Mouse (Mus musculus) heart, embryonic 16.5 days (tissue): ENCODE measurements around the gene Plekhg6. TPM values are rescaled to one million over a fixed set of nuclear protein-coding genes. Genes with fewer than 3 reads are reported as not detected.

Source experiments
- ATAC-seq: fragments of 200-750 bp; cut with Nextera tagmentation; replicated peaks from 2 replicates; pipeline ENCODE4 v1.8.0; 2017; ENCODE audit warnings: moderate number of reproducible peaks; ENCODE audit not compliant: insufficient read depth, low FRiP score; ENCODE audit errors: extremely low read depth
- H3K27ac ChIP-seq: fragments of 300-500 bp; sonication (generic); 2 replicates; pipeline ENCODE4 v1.5.1; 2014; ENCODE audit warnings: mild to moderate bottlenecking, low read length, control low read depth, moderate library complexity
- H3K27me3 ChIP-seq: fragments of 300-500 bp; sonication (generic); 2 replicates; pipeline ENCODE4 v1.6.1; 2014; ENCODE audit warnings: low read length, mixed read lengths; ENCODE audit not compliant: control insufficient read depth, insufficient read depth
- H3K36me3 ChIP-seq: fragments of 300-500 bp; sonication (generic); 2 replicates; pipeline ENCODE4 v1.6.1; 2014; ENCODE audit not compliant: control insufficient read depth, insufficient read depth
- H3K4me1 ChIP-seq: fragments of 300-500 bp; sonication (generic); 2 replicates; pipeline ENCODE4 v1.6.1; 2014; ENCODE audit warnings: low read length, mixed read lengths; ENCODE audit not compliant: control insufficient read depth, insufficient read depth
- H3K4me2 ChIP-seq: fragments of 300-500 bp; sonication (generic); 2 replicates; pipeline ENCODE4 v1.6.1; 2014; ENCODE audit warnings: low read depth, mild to moderate bottlenecking, control low read depth, low read length
- H3K4me3 ChIP-seq: fragments of 300-500 bp; sonication (generic); 2 replicates; pipeline ENCODE4 v1.5.1; 2014; ENCODE audit warnings: mild to moderate bottlenecking, control low read depth, low read length
- H3K9ac ChIP-seq: fragments of 300-500 bp; sonication (generic); 2 replicates; pipeline ENCODE4 v1.6.1; 2014; ENCODE audit warnings: low read length, control low read depth
- H3K9me3 ChIP-seq: fragments of 300-500 bp; sonication (generic); replicated peaks from 2 replicates; pipeline ENCODE4 v1.6.1; 2016; ENCODE audit warnings: low read length; ENCODE audit not compliant: control insufficient read depth
- WGBS: fragments of 180-500 bp; shearing (Covaris S2); extraction: QIAGEN DNeasy Blood & Tissue Kit; methylation state at CpG from one replicate; pipeline ENCODE4 v1.1.7; 2014; 5-methylcytosine and 5-hydroxymethylcytosine counted together
- polyA plus RNA-seq: library from polyadenylated mRNA; unstranded; fragments of >200 nt; fragmentation: Nextera tagmentation; extraction: Ambion mirVana; gene quantifications from 2 replicates; pipeline ENCODE4 v1.2.1, GENCODE M21; 2015

The Plekhg6 gene
- polyA plus RNA-seq, 1 experiment from 2014 or later = 0.41 TPM

GRCm38 (mm10) chr6:125377042-125377441 lies 3.6 kb downstream of the Plekhg6 start:
- Histone ChIP-seq H3K4me1 (peaks cover 17% of the 10 kb centered on the region), H3K4me2 (no peak overlapping the region), H3K9ac (no peak overlapping the region), H3K27ac (no peak overlapping the region), H3K27me3 (peaks cover 54% of the 10 kb centered on the region), H3K9me3 (no peaks in the 10 kb centered on the region), H3K36me3 (no peaks in the 10 kb centered on the region), H3K4me3 (no peak overlapping the region)
- 50% methylated on average over 6 of the region's 6 CpGs for WGBS
- no peak for ATAC-seq

GRCm38 (mm10) chr6:125367758-125368371 lies 12.7 kb downstream of the Plekhg6 start:
- peaks cover 15% of the 10 kb centered on the region for H3K4me1 ChIP-seq
- peaks cover 12% of the 10 kb centered on the region for H3K27me3 ChIP-seq
- H3K36me3 ChIP-seq = no peaks in the 10 kb centered on the region
- H3K4me3 ChIP-seq = no peak overlapping the region
- ATAC-seq = no peak
- H3K4me2 ChIP-seq = no peak overlapping the region
- 0 out of 2 replicates have a peak, but pooled peaks cover 4% of the 10 kb centered on the region for H3K9me3 ChIP-seq
- H3K9ac ChIP-seq = no peak overlapping the region
- peak overlapping the region; percentile 46 for H3K27ac ChIP-seq
- WGBS = 52% methylated on average over 4 of the region's 4 CpGs

GRCm38 (mm10) chr6:125366133-125366532 lies 14.5 kb downstream of the Plekhg6 start:
- H3K27me3 ChIP-seq = peaks cover 5% of the 10 kb centered on the region; the same call in 1 of the 2 replicates
- no peak overlapping the region for H3K9ac ChIP-seq
- peaks cover 4% of the 10 kb centered on the region for H3K36me3 ChIP-seq
- H3K27ac ChIP-seq = no peak overlapping the region
- no peak overlapping the region for H3K4me3 ChIP-seq
- no peak for ATAC-seq
- WGBS = 68% methylated on average over 1 of the region's 1 CpGs
- H3K4me2 ChIP-seq = no peak overlapping the region
- peaks cover 19% of the 10 kb centered on the region for H3K4me1 ChIP-seq
- 0 out of 2 replicates have a peak, but pooled peaks cover 4% of the 10 kb centered on the region for H3K9me3 ChIP-seq

- peaks cover 5% of the 10 kb centered on the region for H3K27me3 ChIP-seq
- peaks cover 19% of the 10 kb centered on the region for H3K4me1 ChIP-seq
- peaks cover 10% of the 10 kb centered on the region for H3K36me3 ChIP-seq
- H3K9ac ChIP-seq = no peak overlapping the region
- no peak for ATAC-seq
- WGBS = 80% methylated on average over 5 of the region's 5 CpGs
- H3K4me2 ChIP-seq = no peak overlapping the region
- H3K27ac ChIP-seq = no peak overlapping the region
- 0 out of 2 replicates have a peak, but pooled peaks cover 4% of the 10 kb centered on the region for H3K9me3 ChIP-seq
- no peak overlapping the region for H3K4me3 ChIP-seq
These were observed 15.1 kb downstream of the Plekhg6 start for GRCm38 (mm10) chr6:125365522-125365921.

- 5% methylated on average over 8 of the region's 8 CpGs for WGBS
- H3K9me3 ChIP-seq = 0 out of 2 replicates have a peak, but pooled peaks cover 4% of the 10 kb centered on the region
- H3K4me2 ChIP-seq = no peak overlapping the region; the same call in 1 of the 2 replicates
- H3K9ac ChIP-seq = no peak overlapping the region
- H3K4me1 ChIP-seq = peaks cover 19% of the 10 kb centered on the region
- peaks cover 15% of the 10 kb centered on the region for H3K36me3 ChIP-seq
- no peak overlapping the region for H3K4me3 ChIP-seq
- ATAC-seq = no peak
- no peak overlapping the region for H3K27ac ChIP-seq
- peaks cover 5% of the 10 kb centered on the region for H3K27me3 ChIP-seq
These were observed 16.1 kb downstream of the Plekhg6 start for GRCm38 (mm10) chr6:125364448-125364847.

- peak overlapping the region; percentile 27; the same call in 1 of the 2 replicates for H3K4me2 ChIP-seq
- 0 out of 2 replicates have a peak, but pooled peaks have one; percentile 14 for ATAC-seq
- H3K4me3 ChIP-seq = no peak overlapping the region
- H3K27ac ChIP-seq = no peak overlapping the region
- 30% methylated on average over 23 of the region's 23 CpGs for WGBS
- peaks cover 19% of the 10 kb centered on the region for H3K4me1 ChIP-seq
- H3K9me3 ChIP-seq = 0 out of 2 replicates have a peak, but pooled peaks cover 4% of the 10 kb centered on the region
- H3K27me3 ChIP-seq = peaks cover 5% of the 10 kb centered on the region
- no peak overlapping the region for H3K9ac ChIP-seq
- peaks cover 15% of the 10 kb centered on the region for H3K36me3 ChIP-seq
These were observed 16.9 kb downstream of the Plekhg6 start for GRCm38 (mm10) chr6:125363451-125364242.

GRCm38 (mm10) chr6:125363021-125363420 lies 17.6 kb downstream of the Plekhg6 start:
- Histone ChIP-seq H3K27ac (no peak overlapping the region), H3K27me3 (peaks cover 5% of the 10 kb centered on the region), H3K36me3 (peaks cover 18% of the 10 kb centered on the region), H3K9me3 (0 out of 2 replicates have a peak, but pooled peaks cover 4% of the 10 kb centered on the region), H3K9ac (no peak overlapping the region), H3K4me2 (peak overlapping the region; percentile 27; the same call in 1 of the 2 replicates), H3K4me1 (peaks cover 19% of the 10 kb centered on the region), H3K4me3 (no peak overlapping the region)
- WGBS = 34% methylated on average over 15 of the region's 15 CpGs
- ATAC-seq = no peak

GRCm38 (mm10) chr6:125361467-125362291 lies 18.9 kb downstream of the Plekhg6 start:
- Histone ChIP-seq H3K4me3 (no peak overlapping the region), H3K4me1 (peaks cover 16% of the 10 kb centered on the region), H3K9me3 (0 out of 2 replicates have a peak, but pooled peaks cover 4% of the 10 kb centered on the region), H3K4me2 (no peak overlapping the region), H3K27me3 (peaks cover 5% of the 10 kb centered on the region), H3K27ac (no peak overlapping the region), H3K36me3 (peaks cover 28% of the 10 kb centered on the region), H3K9ac (no peak overlapping the region)
- ATAC-seq = no peak; the same call in 1 of the 2 replicates
- WGBS = 48% methylated on average over 38 of the region's 38 CpGs
